Mouse (Mus musculus): ENCODE measurements around the gene Elavl2. TPM values are rescaled to one million over a fixed set of nuclear protein-coding genes. Genes with fewer than 3 reads are reported as not detected.
"Not testable (repeated sequence)": the region's sequence is repeated elsewhere in the genome, so short reads cannot be mapped to it uniquely, and the experiment has no call there.

Gene Elavl2
- polyA plus RNA-seq, 1 experiment from 2014 or later: 6.6 TPM

DNA sequence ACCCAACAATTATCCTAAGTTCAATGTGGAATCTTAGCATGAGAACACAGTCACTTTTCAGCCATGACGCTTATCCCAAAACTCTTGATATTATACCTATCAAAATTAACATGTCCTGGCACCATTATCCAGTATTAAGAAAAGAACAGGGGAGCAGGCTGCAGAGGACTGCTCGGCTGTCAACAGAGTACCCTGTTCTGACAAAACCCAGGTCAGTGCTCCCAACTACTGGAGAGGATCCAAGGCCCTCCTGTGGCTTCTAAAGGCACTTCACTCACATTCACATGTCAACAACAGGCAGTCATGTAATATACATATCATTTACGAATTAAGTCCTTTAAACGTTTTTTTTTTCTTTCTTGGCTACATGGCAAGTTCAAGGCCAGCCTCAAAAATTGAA is 105.3 kb downstream of the Elavl2 start:
- Histone ChIP-seq H3K36me3 (no peaks in the 10 kb centered on the region), H3K4me1 (peaks cover 8% of the 10 kb centered on the region; the same call in 1 of the 2 replicates), H3K9me3 (replicated peaks) (no peaks in the 10 kb centered on the region), H3K4me3 (replicated peaks) (no peak overlapping the region), H3K27ac (no peak overlapping the region), H3K27me3 (no peaks in the 10 kb centered on the region), H3K4me2 (no peak overlapping the region), H3K9ac (no peak overlapping the region)
- ATAC-seq (replicated peaks; ENCODE audit: low FRiP score): no peak
- WGBS: 81% methylated on average over 4 of the region's 4 CpGs

DNA sequence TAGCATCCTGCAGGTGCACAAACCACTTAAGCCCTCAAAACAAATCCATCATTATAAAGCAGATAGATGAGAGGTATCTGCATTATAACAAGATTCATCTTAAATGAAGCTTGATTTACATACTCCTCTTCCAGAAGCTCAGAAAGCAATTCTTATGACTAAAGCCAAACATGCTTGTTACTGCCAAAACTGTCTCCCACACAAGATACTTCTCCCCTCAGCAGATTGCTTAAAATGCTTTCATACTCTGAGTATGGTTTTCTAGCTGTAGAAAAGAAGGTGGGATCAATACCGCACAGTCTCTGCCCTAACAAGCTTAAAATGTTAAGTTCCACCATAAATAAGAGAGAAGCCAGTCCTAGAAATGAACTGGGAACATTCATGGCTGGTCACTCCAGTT is 109.1 kb downstream of the Elavl2 start:
- no peaks in the 10 kb centered on the region for H3K27me3 ChIP-seq
- 81% methylated on average over 1 of the region's 1 CpGs for WGBS
- ATAC-seq (replicated peaks; ENCODE audit: low FRiP score): no peak

DNA sequence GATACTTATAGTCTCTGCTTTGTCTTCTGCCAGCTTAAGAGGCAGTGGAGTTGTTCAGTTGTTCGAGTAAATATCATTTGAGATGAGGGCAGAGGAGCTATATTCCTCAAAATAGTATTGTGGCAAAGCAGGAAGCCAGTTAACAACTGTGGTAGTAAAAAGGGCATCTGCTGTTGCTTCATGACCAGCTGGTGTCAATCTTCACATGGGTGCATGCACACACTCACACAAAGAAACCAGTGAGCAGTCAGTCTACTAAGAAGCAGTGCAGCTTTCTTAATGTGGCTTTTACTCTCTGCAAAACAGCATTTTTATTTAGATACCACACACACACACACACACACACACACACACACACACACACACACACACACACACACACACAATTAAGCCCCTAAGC is 110.2 kb downstream of the Elavl2 start:
- Histone ChIP-seq H3K36me3 (no peaks in the 10 kb centered on the region), H3K4me1 (no peaks in the 10 kb centered on the region), H3K9me3 (replicated peaks) (no peaks in the 10 kb centered on the region), H3K27me3 (no peaks in the 10 kb centered on the region), H3K27ac (no peak overlapping the region), H3K4me2 (no peak overlapping the region), H3K9ac (no peak overlapping the region), H3K4me3 (replicated peaks) (no peak overlapping the region)
- no peak for ATAC-seq (replicated peaks; ENCODE audit: low FRiP score)
- 42% methylated on average over 1 of the region's 1 CpGs for WGBS

More for the DNA sequence above, 109.1 kb downstream of the Elavl2 start:
- H3K9ac ChIP-seq: no peak overlapping the region
- H3K4me3 ChIP-seq (replicated peaks): no peak overlapping the region
- no peaks in the 10 kb centered on the region for H3K36me3 ChIP-seq
- H3K4me1 ChIP-seq: no peaks in the 10 kb centered on the region
- H3K4me2 ChIP-seq: no peak overlapping the region
- H3K9me3 ChIP-seq (replicated peaks): no peaks in the 10 kb centered on the region
- no peak overlapping the region for H3K27ac ChIP-seq

DNA sequence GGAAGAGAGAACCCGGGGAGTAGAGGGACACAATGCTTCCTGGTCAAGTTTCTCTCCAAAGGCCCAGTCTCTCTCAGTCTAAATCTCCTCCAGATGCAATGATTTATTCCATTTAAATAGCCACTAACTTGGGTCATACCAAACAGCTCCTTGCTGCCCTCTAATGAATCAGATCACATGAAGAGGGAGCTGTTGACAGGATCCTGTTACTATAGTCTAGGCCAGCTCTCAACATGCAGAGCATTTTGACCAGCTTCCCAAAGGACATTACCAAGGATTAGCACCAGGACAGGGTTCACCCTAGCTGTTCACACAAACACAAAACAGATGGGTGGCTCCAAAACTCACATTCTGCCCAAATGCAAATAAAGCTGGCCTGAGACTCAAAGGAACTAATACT is 111.4 kb downstream of the Elavl2 start:
- Histone ChIP-seq H3K36me3 (no peaks in the 10 kb centered on the region), H3K9ac (no peak overlapping the region), H3K9me3 (replicated peaks) (no peaks in the 10 kb centered on the region), H3K27ac (no peak overlapping the region), H3K4me2 (no peak overlapping the region), H3K4me1 (no peaks in the 10 kb centered on the region), H3K27me3 (no peaks in the 10 kb centered on the region), H3K4me3 (replicated peaks) (no peak overlapping the region)
- ATAC-seq (replicated peaks; ENCODE audit: low FRiP score): no peak; the same call in 1 of the 2 replicates
- WGBS: 34% methylated on average over 1 of the region's 1 CpGs

DNA sequence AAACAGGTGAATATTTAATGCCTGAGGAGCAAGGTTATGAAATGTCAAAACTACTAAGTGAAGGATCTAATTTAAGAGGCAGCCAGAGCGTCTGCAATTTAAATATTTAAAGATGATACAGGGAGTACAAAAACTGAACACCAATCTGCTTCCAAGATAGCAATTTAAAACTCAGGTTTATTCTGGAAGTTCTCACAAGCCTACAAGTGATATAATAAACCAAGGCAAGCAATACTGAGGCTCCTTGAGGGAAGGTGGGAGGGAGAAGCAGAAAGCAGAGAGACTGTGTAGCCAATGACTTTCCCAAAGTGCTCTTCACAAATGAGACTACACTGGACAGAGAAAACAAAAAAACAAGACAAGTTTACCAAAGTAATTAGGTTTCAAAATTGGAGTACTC is 132.2 kb downstream of the Elavl2 start:
- no peak overlapping the region for H3K4me2 ChIP-seq
- no peaks in the 10 kb centered on the region for H3K9me3 ChIP-seq (replicated peaks)
- H3K4me3 ChIP-seq (replicated peaks): no peak overlapping the region
- H3K4me1 ChIP-seq: no peaks in the 10 kb centered on the region
- no peaks in the 10 kb centered on the region for H3K27me3 ChIP-seq
- WGBS: 80% methylated on average over 1 of the region's 1 CpGs
- no peak for ATAC-seq (replicated peaks; ENCODE audit: low FRiP score)
- no peak overlapping the region for H3K9ac ChIP-seq
- H3K36me3 ChIP-seq: no peaks in the 10 kb centered on the region
- H3K27ac ChIP-seq: no peak overlapping the region

DNA sequence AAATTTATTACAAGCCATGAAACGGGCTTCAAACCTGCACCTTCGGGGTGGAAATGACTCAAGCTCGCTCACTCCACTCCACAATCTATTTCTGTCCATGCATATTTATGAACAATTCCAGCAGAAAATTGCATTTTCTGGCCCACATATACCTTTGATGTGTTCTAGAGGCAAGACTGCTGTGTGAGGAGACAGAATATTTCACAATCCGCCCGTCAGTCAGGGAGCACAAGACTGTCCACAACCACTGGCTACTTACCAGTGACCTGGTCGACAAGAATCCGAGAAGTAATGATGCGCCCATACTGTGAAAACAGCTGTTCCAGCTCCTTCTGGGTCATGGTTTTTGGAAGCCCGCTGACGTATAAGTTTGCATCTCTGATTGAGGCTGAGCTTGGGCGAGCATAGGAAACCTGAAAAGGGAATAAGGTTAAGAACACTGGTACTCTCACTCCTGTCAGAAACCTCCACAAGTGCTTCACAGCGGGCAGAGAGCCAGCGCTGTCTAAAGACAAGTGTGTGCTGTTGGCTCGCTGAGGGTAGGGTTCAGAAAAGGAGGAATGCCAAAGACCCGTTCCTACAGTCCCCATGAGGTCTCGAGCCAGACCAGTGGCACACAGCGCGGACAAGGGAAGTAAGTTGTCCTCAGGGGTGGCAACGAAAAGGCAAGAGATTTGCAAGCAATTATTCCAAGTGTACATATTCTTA is 136.7 kb downstream of the Elavl2 start:
- Histone ChIP-seq H3K27me3 (no peaks in the 10 kb centered on the region), H3K4me1 (no peaks in the 10 kb centered on the region), H3K27ac (no peak overlapping the region), H3K36me3 (no peaks in the 10 kb centered on the region), H3K9me3 (replicated peaks) (no peaks in the 10 kb centered on the region), H3K4me3 (replicated peaks) (no peak overlapping the region), H3K4me2 (no peak overlapping the region), H3K9ac (no peak overlapping the region)
- ATAC-seq (replicated peaks; ENCODE audit: low FRiP score): no peak
- 89% methylated on average over 19 of the region's 19 CpGs for WGBS

DNA sequence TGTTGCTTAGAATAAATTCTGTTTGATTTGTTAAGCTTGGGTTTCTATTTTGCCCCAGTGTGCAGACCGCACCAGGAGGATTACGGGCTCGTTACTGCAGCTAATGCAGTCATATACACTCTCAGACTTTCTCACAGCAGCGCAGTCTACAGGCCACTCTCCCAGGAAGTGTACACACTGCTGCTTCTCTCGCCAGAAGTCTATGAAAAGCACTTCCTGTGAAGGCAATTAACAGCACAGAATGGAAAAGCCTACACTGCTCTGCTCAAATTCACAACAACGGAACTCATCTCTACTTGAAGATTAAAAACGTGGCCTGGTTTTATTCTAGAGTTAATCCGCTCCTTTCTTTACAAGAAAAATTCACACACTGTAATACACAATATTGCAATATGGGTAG is 137.7 kb downstream of the Elavl2 start:
- Histone ChIP-seq H3K4me3 (replicated peaks) (no peak overlapping the region), H3K4me1 (no peaks in the 10 kb centered on the region), H3K9me3 (replicated peaks) (no peaks in the 10 kb centered on the region), H3K27ac (no peak overlapping the region), H3K9ac (no peak overlapping the region), H3K36me3 (no peaks in the 10 kb centered on the region), H3K27me3 (no peaks in the 10 kb centered on the region), H3K4me2 (no peak overlapping the region)
- WGBS: 83% methylated on average over 8 of the region's 8 CpGs
- ATAC-seq (replicated peaks; ENCODE audit: low FRiP score): no peak

DNA sequence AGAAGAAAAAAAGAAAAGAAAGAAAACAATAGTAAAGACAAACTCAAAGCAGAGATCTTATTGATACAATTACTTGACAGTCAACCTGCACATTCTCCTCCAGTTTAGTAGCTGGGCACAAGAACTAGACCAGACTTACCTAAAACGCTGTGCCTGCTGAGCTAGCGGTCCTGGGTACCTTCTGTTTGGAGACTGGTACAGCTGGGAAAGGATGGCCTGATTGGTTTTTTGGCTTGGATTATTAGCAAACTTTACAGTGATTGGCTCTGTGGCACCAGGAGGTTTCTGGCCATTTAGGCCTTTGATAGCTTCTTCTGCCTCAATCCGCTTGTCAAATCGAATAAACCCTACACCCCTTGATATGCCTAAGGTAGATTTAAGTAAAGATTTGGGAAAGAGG is 140.0 kb downstream of the Elavl2 start:
- ATAC-seq (replicated peaks; ENCODE audit: low FRiP score): no peak
- Histone ChIP-seq H3K9me3 (replicated peaks) (no peaks in the 10 kb centered on the region), H3K27me3 (no peaks in the 10 kb centered on the region), H3K4me2 (no peak overlapping the region), H3K4me3 (replicated peaks) (no peak overlapping the region), H3K9ac (no peak overlapping the region), H3K36me3 (no peaks in the 10 kb centered on the region), H3K4me1 (no peaks in the 10 kb centered on the region), H3K27ac (no peak overlapping the region)
- WGBS: 94% methylated on average over 4 of the region's 4 CpGs

DNA sequence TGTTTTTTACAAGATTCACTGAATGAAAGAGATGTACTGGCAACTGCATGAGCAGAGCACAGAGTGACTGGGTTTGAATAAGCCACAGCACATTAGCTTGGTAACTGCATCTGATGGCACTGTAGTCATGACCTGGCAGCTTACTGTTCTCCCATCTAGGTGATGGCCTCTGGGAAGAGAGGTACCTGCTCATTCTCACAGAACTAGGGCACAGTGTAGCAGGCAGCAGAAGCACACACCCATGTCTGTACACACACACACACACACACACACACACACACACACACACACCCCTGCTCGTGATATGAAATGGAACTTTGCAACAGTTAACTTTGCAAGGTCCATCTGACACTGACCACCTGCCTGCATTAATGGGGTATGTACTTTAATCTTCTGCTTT is 151.9 kb downstream of the Elavl2 start:
- Histone ChIP-seq H3K4me1 (no peaks in the 10 kb centered on the region), H3K4me3 (replicated peaks) (no peak overlapping the region), H3K27ac (no peak overlapping the region), H3K27me3 (no peaks in the 10 kb centered on the region), H3K4me2 (no peak overlapping the region), H3K9me3 (replicated peaks) (no peaks in the 10 kb centered on the region), H3K9ac (no peak overlapping the region), H3K36me3 (no peaks in the 10 kb centered on the region)
- 71% methylated on average over 1 of the region's 1 CpGs for WGBS
- ATAC-seq (replicated peaks; ENCODE audit: low FRiP score): no peak

DNA sequence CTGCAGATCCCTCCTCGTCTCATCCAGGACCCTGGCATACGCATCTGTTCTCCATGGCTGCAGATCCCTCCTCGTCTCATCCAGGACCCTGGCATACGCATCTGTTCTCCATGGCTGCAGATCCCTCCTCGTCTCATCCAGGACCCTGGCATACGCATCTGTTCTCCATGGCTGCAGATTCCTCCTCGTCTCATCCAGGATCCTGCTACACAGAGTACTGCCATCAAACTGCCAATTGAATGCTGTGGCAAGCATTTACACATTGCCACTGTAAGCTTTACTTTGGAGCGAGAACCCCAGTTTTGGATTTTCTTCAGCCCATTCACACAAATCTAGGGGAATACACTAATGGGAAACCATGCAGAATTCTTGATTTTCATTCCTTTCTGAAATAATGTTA is 155.4 kb downstream of the Elavl2 start:
- H3K4me3 ChIP-seq (replicated peaks); H3K4me2 ChIP-seq; H3K27ac ChIP-seq; H3K9ac ChIP-seq; H3K9me3 ChIP-seq (replicated peaks); ATAC-seq (replicated peaks; ENCODE audit: low FRiP score); H3K36me3 ChIP-seq; H3K4me1 ChIP-seq; H3K27me3 ChIP-seq: not testable (repeated sequence)
- 69% methylated on average over 5 of the region's 8 CpGs for WGBS

DNA sequence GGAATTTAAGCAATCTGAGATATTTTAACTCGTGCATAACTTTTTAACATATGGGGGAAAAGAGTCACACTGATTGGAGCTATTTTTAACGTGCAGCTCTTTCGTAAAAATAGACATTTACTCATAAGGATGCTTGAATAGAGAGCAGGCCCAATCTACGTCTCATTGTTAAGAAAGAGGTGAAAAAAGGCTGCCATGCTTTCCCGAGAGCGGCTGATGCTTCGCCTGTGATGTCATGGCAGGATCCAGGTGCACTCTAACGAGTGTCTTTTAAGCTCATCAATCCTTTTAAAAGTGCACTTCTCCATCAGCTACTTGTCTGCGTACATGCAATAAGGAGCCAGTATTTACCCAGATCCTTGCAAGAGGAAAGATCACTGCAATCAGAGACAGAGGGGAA is 156.0 kb downstream of the Elavl2 start:
- no peak overlapping the region for H3K9ac ChIP-seq
- H3K4me3 ChIP-seq (replicated peaks): no peak overlapping the region
- no peak for ATAC-seq (replicated peaks; ENCODE audit: low FRiP score)
- no peaks in the 10 kb centered on the region for H3K27me3 ChIP-seq
- H3K4me2 ChIP-seq: no peak overlapping the region
- H3K4me1 ChIP-seq: no peaks in the 10 kb centered on the region
- no peak overlapping the region for H3K27ac ChIP-seq
- H3K36me3 ChIP-seq: no peaks in the 10 kb centered on the region
- H3K9me3 ChIP-seq (replicated peaks): no peaks in the 10 kb centered on the region
- WGBS: 81% methylated on average over 9 of the region's 9 CpGs

DNA sequence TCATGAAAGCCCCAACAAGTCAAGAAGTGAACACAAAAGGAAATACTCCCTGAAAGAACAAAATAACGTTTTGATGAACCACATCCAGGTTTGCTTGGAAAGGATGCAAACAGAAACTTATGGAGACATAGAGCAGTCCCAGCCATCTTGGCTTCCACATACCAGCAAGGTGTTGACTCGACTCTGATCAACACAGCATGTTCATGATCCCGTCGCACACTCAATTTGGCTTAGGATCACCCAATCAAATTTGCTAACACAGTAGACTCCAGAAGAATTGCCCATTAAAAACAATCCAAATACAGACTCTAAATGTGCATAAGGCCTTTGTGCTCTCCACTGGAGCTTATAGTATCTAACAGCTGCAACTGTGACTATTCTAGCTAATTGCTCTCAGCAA is 156.7 kb downstream of the Elavl2 start:
- no peak overlapping the region for H3K9ac ChIP-seq
- H3K36me3 ChIP-seq: no peaks in the 10 kb centered on the region
- H3K9me3 ChIP-seq (replicated peaks): no peaks in the 10 kb centered on the region
- H3K27ac ChIP-seq: no peak overlapping the region
- H3K4me3 ChIP-seq (replicated peaks): no peak overlapping the region
- WGBS: 90% methylated on average over 4 of the region's 4 CpGs
- H3K4me1 ChIP-seq: no peaks in the 10 kb centered on the region
- H3K27me3 ChIP-seq: no peaks in the 10 kb centered on the region
- ATAC-seq (replicated peaks; ENCODE audit: low FRiP score): no peak
- H3K4me2 ChIP-seq: no peak overlapping the region

Measured in kidney, embryonic 15.5 days (tissue).